Mouse (Mus musculus) liver, embryonic 14.5 days (tissue): Measurements from ENCODE around the gene Gm21560. TPM values are rescaled to one million over a fixed set of nuclear protein-coding genes. Genes with fewer than 3 reads are reported as not detected.
"Not testable (repeated sequence)": the region's sequence is repeated elsewhere in the genome, so short reads cannot be mapped to it uniquely, and the experiment has no call there.

Source experiments
- ATAC-seq: fragments of 200-750 bp; cut with Nextera tagmentation; 2 replicates; pipeline ENCODE4 v1.8.0; 2017; ENCODE audit warnings: moderate number of reproducible peaks, mild to moderate bottlenecking, moderate library complexity; ENCODE audit not compliant: insufficient read depth
- DNase-seq, 3 experiments: peaks; one replicate each; pipeline ENCODE4 v3.0.0-alpha.2; 2012 to 2013; ENCODE audit warnings: low read depth in 3 of 3, low spot score in 3 of 3
- H3K27ac ChIP-seq: fragments of 300-500 bp; sonication (generic); 2 replicates; pipeline ENCODE4 v1.5.1; 2014; ENCODE audit warnings: moderate library complexity, mild to moderate bottlenecking, control low read depth, inconsistent platforms
- H3K27me3 ChIP-seq: fragments of 300-500 bp; sonication (generic); 2 replicates; pipeline ENCODE4 v1.6.1; 2014; ENCODE audit warnings: mild to moderate bottlenecking, low read length, moderate library complexity; ENCODE audit not compliant: control insufficient read depth, insufficient read depth
- H3K36me3 ChIP-seq: fragments of 300-500 bp; sonication (generic); replicated peaks from 2 replicates; pipeline ENCODE4 v1.6.1; 2014; ENCODE audit warnings: low read depth; ENCODE audit not compliant: control insufficient read depth, insufficient read depth
- H3K4me1 ChIP-seq, 2 experiments: fragments of 200-500 bp in 1 of 2; fragments of 300-500 bp in 1 of 2; sonication (generic) in 1 of 2; replicated peaks; 2 replicates each; pipeline ENCODE4 v1.6.1; 2012 to 2014; ENCODE audit warnings: antibody characterized with exemption in 1 of 2, inconsistent platforms in 1 of 2, low read length in 1 of 2; ENCODE audit not compliant: control insufficient read depth in 2 of 2, insufficient read depth in 2 of 2
- H3K4me2 ChIP-seq: fragments of 300-500 bp; sonication (generic); 2 replicates; pipeline ENCODE4 v1.6.1; 2014; ENCODE audit warnings: low read depth, mild to moderate bottlenecking, control low read depth, moderate library complexity
- H3K4me3 ChIP-seq, 2 experiments: fragments of 200-500 bp in 1 of 2; fragments of 300-500 bp in 1 of 2; sonication (generic) in 1 of 2; 2 replicates each; pipeline ENCODE4 v1.5.1; 2012 to 2014; ENCODE audit warnings: low read depth in 2 of 2, low read length in 2 of 2, mild to moderate bottlenecking in 2 of 2, control low read depth in 1 of 2, inconsistent platforms in 1 of 2, moderate library complexity in 1 of 2; ENCODE audit not compliant: insufficient read depth in 1 of 2
- H3K9ac ChIP-seq: fragments of 300-500 bp; sonication (generic); replicated peaks from 2 replicates; pipeline ENCODE4 v1.6.1; 2014; ENCODE audit warnings: mild to moderate bottlenecking, control low read depth, moderate library complexity
- H3K9me3 ChIP-seq: fragments of 300-500 bp; sonication (generic); 2 replicates; pipeline ENCODE4 v1.6.1; 2016; ENCODE audit warnings: low read length, mixed read lengths; ENCODE audit not compliant: control insufficient read depth
- WGBS: fragments of 180-500 bp; shearing (Covaris S2); extraction: QIAGEN DNeasy Blood & Tissue Kit; methylation state at CpG from one replicate; pipeline ENCODE4 v1.1.7; 2014; ENCODE audit not compliant: insufficient replicate concordance; 5-methylcytosine and 5-hydroxymethylcytosine counted together
- polyA plus RNA-seq, 2 experiments: library from polyadenylated mRNA; depleted of rRNA in 1 of 2; stranded (reverse) in 1 of 2; unstranded in 1 of 2; fragments of >200 nt; fragmentation: Nextera tagmentation in 1 of 2; extraction: Ambion mirVana in 1 of 2; gene quantifications; 2 replicates each; pipeline versions ENCODE4 v1.2.1 to v1.2.3; 2012 to 2014

Gm21560 gene
- polyA plus RNA-seq (2012; rRNA removed) (not detected in 2 replicates), polyA plus RNA-seq (2014; fragmentation: Nextera tagmentation; extraction: Ambion mirVana) (not detected in 2 replicates)

DNA sequence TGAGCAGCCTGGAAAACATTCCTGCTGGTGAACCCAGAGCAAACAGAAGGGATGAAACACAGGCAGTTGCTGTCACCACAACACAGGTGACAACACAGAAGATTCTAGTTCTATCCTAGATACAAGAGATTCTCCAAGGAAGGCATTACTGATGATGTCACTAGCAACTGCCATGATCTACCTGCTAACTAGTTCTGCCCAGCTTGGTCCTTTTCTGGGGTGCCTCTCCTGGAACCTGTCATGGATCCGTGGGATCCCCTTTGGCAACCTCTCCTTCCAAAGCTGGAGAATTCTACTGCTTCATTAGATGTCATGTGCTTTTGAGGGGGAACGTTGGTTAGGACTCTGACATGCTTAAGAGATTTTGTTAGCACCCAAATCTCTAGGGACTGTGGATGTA is at the start of gene Gm21560:
Gene Gm21560 (minus strand): TSS at position 101 of the 400 bp plus-strand sequence.
- not testable (repeated sequence) for H3K36me3 ChIP-seq, H3K4me2 ChIP-seq, H3K27me3 ChIP-seq, H3K27ac ChIP-seq, H3K9me3 ChIP-seq, H3K4me3 ChIP-seq, H3K9ac ChIP-seq, H3K4me1 ChIP-seq, DNase-seq, ATAC-seq
- WGBS: 20% methylated on average over 1 of the region's 2 CpGs

DNA sequence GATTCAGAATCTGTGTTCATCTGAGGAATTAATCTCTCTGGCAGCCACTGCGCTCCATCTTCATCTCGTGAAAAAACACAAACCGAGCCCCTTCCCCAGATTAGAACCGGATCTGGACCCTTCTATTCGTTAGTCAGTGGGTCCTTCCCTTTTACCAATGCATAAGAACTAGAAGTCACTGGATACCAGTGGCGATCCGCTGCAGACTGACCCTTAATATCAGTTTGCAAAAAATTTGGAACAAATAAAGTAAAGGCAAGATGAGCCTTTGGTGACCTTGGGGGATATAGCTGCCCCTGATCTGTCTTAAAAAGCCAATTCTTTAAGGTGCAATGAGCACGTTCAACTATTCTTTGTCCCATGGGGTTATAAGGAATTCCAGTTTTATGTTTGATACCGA is 55.6 kb downstream of the Gm21560 start:
- ATAC-seq, H3K9ac ChIP-seq, H3K27ac ChIP-seq, H3K27me3 ChIP-seq, H3K4me1 ChIP-seq, H3K4me2 ChIP-seq, H3K9me3 ChIP-seq, H3K36me3 ChIP-seq, DNase-seq, H3K4me3 ChIP-seq: not testable (repeated sequence)
- WGBS: 80% methylated on average over 2 of the region's 9 CpGs

- not testable (repeated sequence) for H3K9me3 ChIP-seq, H3K36me3 ChIP-seq, H3K27me3 ChIP-seq, H3K9ac ChIP-seq, ATAC-seq, H3K4me2 ChIP-seq, H3K4me1 ChIP-seq, DNase-seq, H3K27ac ChIP-seq, H3K4me3 ChIP-seq
- WGBS: no CpG with 5 or more reads among the region's 1 CpGs
Observed at GRCm38 (mm10) chr14:6161085-6161484, 58.0 kb downstream of the Gm21560 start.

Other genes starting within 250 kb of the Gm21560 start
- gene Gm3453, start 240.2 kb downstream of the Gm21560 start, polyA plus RNA-seq (2012; rRNA removed): not detected in 2 replicates
- not detected in 2 replicates for gene Gm3453, start 240.2 kb downstream of the Gm21560 start, polyA plus RNA-seq (2014; fragmentation: Nextera tagmentation; extraction: Ambion mirVana)
- not detected in 2 replicates for gene Gm6337, start 161.0 kb downstream of the Gm21560 start, polyA plus RNA-seq (2012; rRNA removed)
- not detected in 2 replicates for gene Gm6337, start 161.0 kb downstream of the Gm21560 start, polyA plus RNA-seq (2014; fragmentation: Nextera tagmentation; extraction: Ambion mirVana)
- gene Gm8206, start 125.3 kb downstream of the Gm21560 start, polyA plus RNA-seq (2012; rRNA removed): 0.06 TPM in 1 of 2 replicates, not detected in the other
- 0.15 TPM in 1 of 2 replicates, not detected in the other for gene Gm8206, start 125.3 kb downstream of the Gm21560 start, polyA plus RNA-seq (2014; fragmentation: Nextera tagmentation; extraction: Ambion mirVana)
- 0.05 and 0.06 TPM in 2 replicates for gene Gm3468, start 110.6 kb downstream of the Gm21560 start, polyA plus RNA-seq (2012; rRNA removed)
- not detected in 2 replicates for gene Gm3468, start 110.6 kb downstream of the Gm21560 start, polyA plus RNA-seq (2014; fragmentation: Nextera tagmentation; extraction: Ambion mirVana)
- not detected in 2 replicates for gene Gm3476, start 93.5 kb downstream of the Gm21560 start, polyA plus RNA-seq (2012; rRNA removed)
- gene Gm3476, start 93.5 kb downstream of the Gm21560 start, polyA plus RNA-seq (2014; fragmentation: Nextera tagmentation; extraction: Ambion mirVana): not detected in 2 replicates
- not detected in 2 replicates for gene Gm3411, start 68.0 kb upstream of the Gm21560 start, polyA plus RNA-seq (2012; rRNA removed)
- 0.09 TPM in 1 of 2 replicates, not detected in the other for gene Gm3411, start 68.0 kb upstream of the Gm21560 start, polyA plus RNA-seq (2014; fragmentation: Nextera tagmentation; extraction: Ambion mirVana)
- gene Gm21103, start 85.6 kb upstream of the Gm21560 start, polyA plus RNA-seq (2012; rRNA removed): not detected in 2 replicates
- gene Gm21103, start 85.6 kb upstream of the Gm21560 start, polyA plus RNA-seq (2014; fragmentation: Nextera tagmentation; extraction: Ambion mirVana): not detected in 2 replicates
- not detected in 2 replicates for gene Gm3618, start 124.4 kb upstream of the Gm21560 start, polyA plus RNA-seq (2012; rRNA removed)
- gene Gm3618, start 124.4 kb upstream of the Gm21560 start, polyA plus RNA-seq (2014; fragmentation: Nextera tagmentation; extraction: Ambion mirVana): not detected in 2 replicates
- not detected in 2 replicates for gene Gm16440, start 171.0 kb upstream of the Gm21560 start, polyA plus RNA-seq (2012; rRNA removed)
- gene Gm16440, start 171.0 kb upstream of the Gm21560 start, polyA plus RNA-seq (2014; fragmentation: Nextera tagmentation; extraction: Ambion mirVana): not detected in 2 replicates
- 0.04 and 0.06 TPM in 2 replicates for gene Gm3591, start 193.2 kb upstream of the Gm21560 start, polyA plus RNA-seq (2012; rRNA removed)
- not detected in 2 replicates for gene Gm3591, start 193.2 kb upstream of the Gm21560 start, polyA plus RNA-seq (2014; fragmentation: Nextera tagmentation; extraction: Ambion mirVana)
- not detected in 2 replicates for gene Gm3594, start 225.3 kb upstream of the Gm21560 start, polyA plus RNA-seq (2012; rRNA removed)
- not detected in 2 replicates for gene Gm3594, start 225.3 kb upstream of the Gm21560 start, polyA plus RNA-seq (2014; fragmentation: Nextera tagmentation; extraction: Ambion mirVana)